Mouse (Mus musculus): ENCODE data around the gene Omt2b.
"Not testable (repeated sequence)": the region's sequence is repeated elsewhere in the genome, so short reads cannot be mapped to it uniquely, and the experiment has no call there.

DNA sequence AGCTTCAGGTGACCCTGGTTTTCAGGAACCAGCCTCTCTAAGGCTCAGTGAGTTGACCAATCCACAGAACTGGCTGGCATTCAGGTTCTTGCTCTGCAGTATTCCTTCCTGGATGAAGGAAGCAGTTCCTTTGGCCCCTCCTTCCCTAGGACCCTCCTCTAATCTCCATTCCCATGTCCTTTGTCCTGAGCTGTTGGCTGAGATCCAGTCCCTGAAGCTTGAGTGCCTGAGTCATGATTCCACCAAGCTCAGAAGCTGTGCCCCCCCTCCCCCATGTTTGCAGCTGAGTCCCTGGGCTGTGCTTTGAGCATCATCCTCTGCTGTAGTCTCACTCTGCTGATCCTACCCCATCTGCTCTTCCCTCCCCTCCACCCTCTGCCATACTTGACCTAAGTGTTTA, 9.7 kb downstream of the Omt2b start:
- TF ChIP-seq POLR2A (IDR thresholded peaks at IDR 0.05; ENCODE audit: borderline replicate concordance, insufficient read depth, low read length); CTCF (IDR thresholded peaks at IDR 0.05; ENCODE audit: borderline replicate concordance, insufficient read depth, low read depth, low read length): not testable (repeated sequence)
